Mouse (Mus musculus): ENCODE data around the gene Gckr.

Gene Gckr

GRCm38 (mm10) chr5:31297047-31297757 lies at the start of gene Gckr:
Gckr (plus strand) TSS chr5:31297443.
- no peak for DNase-seq

- DNase-seq = no peak
Measured at GRCm38 (mm10) chr5:31250716-31251115, 46.5 kb upstream of the Gckr start.

DNA sequence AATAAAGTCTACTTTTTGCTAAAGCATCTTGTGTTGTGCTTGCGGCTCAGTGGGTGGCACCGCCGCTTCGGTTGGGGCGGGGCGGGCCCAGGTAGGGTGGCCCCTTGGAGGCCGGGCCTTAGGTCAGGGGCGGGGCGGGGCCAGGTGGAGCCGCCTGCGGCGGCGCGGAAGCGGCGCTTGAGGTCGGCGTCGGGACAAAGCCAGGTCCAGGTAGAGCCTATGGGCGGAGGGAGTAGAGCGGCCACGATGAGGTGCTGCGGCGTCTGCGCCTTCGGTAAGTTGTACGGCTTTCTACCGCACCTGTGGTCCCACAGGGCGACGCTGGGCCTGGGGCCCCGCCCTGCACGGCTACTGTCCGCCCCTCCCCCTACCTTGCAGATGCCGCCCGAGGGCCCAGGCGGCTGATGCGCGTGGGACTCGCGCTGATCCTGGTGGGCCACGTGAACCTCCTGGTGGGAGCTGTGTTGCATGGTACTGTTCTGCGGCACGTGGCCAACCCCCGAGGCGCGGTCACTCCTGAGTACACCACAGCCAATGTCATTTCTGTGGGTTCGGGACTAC lies 45.6 kb upstream of the Gckr start, which contains the start of gene Krtcap3:
Krtcap3 (plus strand) TSS at position 151 of the 561 bp plus-strand sequence.
- peak; percentile 18 to 21 for DNase-seq

- no peak for DNase-seq
Measured at GRCm38 (mm10) chr5:31252151-31252550, 45.1 kb upstream of the Gckr start.

- DNase-seq = no peak
Measured at GRCm38 (mm10) chr5:31252795-31253545, 44.3 kb upstream of the Gckr start.

DNA sequence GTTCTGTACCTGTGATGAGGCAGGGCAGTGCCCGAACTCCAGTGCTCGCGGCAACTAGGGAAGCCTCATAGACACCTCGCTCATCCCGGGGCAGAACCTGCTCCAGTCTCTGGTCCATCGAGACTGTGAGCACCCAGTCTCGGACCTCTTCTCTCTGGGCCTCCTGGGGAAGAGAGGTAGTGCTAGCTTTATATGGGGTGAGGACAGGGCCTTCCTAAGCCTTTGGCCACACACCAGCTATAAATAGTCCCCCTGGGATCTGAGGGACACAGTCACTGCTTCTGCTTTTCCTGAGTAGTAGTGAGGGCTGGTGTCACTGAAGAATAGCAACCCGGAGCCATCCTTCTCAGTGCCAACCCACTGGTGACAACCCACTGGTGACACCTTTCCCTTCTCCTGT lies 43.4 kb upstream of the Gckr start:
- DNase-seq = no peak

GRCm38 (mm10) chr5:31254452-31254851 lies 42.8 kb upstream of the Gckr start:
- DNase-seq = no peak

DNA sequence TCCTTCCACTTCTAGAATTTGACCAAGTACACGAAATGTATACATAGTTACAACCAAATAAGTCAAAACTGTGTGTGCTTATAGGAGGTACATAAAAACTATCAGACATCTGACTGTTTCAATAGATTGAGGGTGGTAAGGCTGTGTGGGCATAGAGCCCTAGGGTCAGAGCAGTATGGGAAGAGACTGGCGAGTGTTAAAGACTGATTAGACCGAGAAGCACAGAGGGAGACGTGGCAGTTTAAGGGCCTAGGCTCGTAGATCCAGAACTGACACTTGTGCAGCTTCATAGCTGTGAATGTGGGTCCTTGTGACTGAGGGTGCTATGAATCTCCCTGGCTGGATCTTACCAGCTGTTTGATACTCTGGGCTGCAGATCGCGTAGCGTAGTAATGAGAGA lies 42.3 kb upstream of the Gckr start:
- DNase-seq = no peak

GRCm38 (mm10) chr5:31255381-31255780 lies 41.9 kb upstream of the Gckr start:
- no peak for DNase-seq

GRCm38 (mm10) chr5:31255971-31256370 lies 41.3 kb upstream of the Gckr start:
- DNase-seq = no peak

DNA sequence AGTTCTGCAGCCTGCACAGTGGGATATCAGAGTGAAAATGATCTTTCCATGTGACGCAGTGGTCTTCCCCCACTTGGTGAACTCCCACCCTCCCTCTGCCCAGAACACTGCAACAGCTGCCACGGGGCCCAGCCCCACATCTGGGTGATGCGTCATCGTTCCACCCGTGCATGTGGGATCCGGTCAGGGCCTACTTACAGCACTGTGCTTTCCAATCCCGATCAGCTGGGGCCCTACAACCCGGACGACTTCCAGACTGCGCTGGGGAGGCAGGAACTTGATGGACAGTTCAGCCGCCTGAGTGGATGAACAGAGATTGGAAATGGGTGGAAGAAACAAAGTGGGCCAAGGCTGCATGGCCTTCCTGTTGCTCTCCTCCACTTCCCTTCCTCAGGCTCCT lies 39.6 kb upstream of the Gckr start:
- no peak for DNase-seq

- DNase-seq = peak; percentile 30 to 57
Measured at GRCm38 (mm10) chr5:31266101-31266500, 31.1 kb upstream of the Gckr start.

DNA sequence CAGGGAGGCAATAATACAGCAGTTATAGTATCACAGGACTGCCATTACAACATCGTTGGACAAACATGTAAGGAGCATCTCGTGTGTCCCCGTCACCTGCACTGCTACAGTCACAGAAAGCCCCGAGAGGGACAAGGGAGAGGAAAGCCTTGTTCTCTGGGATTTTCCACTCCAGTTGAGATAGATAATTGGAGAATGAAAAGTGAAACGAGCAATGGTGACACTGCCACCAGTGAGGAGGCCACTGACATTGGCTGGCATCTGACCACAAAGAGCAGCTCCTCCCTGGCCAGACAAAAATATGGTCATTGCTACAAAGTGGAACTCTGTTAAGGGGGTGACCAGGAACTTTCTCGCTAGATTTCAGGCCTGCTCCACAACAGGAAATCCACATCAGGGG lies 29.6 kb upstream of the Gckr start:
- no peak for DNase-seq

GRCm38 (mm10) chr5:31273018-31273417 lies 24.2 kb upstream of the Gckr start:
- no peak for DNase-seq

DNA sequence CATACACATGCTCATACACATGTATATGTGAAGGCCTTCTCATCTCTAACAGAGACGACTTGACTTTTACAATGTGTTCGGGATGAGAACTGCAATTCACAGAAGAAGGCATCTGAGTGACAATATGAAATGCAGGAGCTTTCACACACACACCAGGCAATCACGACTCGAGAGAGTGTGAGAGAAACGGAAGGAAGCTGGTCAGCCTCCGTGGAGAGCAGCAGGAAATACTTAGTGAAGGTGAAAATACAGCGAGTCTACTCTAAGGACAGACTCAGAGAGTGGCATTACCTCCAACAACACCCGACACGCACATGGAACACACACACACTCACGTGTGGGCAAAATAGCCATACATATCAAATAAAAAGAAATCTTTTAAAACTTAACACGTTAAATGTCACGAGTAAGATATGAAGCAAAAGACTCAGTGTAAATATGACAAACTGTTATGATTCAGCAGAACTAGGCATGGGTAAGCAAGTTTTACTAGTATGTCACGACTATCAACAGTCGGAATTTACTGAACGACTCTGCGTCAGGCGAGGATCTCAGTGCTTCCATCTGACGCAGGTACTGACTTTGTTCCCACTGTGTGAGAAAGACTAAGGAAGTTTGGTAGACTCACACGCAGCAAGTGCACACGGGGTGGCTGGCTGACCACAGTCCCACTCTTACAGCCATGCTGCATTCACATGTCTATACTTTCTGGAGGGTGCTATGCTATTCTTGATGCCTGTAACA lies 17.8 kb upstream of the Gckr start:
- DNase-seq = no peak

DNA sequence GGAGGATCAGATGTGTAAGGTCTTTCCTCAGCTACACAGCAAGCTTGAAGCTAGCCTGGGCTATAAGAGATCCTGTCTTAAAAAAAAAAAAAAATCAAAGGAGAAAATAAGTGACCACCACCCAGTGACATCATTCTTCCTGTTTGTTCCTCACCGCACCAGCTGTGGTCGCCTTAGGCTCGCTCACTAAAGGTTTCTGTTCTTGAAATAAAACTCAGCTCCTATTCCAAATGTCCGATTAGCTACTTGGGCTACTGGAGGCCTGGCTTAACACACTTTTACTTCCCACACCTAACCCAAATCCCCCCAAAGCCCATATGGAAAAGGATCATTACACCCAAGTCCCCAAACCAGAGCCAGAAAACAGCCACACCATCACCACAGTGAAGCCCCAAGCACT lies 9.0 kb upstream of the Gckr start:
- DNase-seq = no peak

DNA sequence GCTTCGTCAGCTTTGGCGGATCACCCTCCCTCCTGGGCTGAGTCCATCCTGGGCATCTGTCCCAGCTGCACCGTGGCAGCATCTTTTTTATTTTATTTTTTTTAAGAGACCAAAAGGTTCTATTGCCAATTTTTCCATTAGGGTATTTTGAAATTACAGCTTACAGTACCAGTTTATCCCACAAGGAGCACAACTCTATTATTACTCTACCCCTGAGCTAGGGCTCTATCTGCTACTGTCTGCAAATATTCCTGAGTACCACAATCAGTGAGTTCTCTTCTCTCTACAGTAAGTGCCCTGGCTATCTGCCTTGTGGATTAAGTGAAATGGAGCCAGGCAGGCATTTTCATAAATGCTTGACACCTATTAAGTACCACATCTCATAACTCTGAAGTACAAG lies 8.6 kb upstream of the Gckr start:
- DNase-seq = no peak

- no peak for DNase-seq
Measured at GRCm38 (mm10) chr5:31289626-31290230, 7.5 kb upstream of the Gckr start.

DNA sequence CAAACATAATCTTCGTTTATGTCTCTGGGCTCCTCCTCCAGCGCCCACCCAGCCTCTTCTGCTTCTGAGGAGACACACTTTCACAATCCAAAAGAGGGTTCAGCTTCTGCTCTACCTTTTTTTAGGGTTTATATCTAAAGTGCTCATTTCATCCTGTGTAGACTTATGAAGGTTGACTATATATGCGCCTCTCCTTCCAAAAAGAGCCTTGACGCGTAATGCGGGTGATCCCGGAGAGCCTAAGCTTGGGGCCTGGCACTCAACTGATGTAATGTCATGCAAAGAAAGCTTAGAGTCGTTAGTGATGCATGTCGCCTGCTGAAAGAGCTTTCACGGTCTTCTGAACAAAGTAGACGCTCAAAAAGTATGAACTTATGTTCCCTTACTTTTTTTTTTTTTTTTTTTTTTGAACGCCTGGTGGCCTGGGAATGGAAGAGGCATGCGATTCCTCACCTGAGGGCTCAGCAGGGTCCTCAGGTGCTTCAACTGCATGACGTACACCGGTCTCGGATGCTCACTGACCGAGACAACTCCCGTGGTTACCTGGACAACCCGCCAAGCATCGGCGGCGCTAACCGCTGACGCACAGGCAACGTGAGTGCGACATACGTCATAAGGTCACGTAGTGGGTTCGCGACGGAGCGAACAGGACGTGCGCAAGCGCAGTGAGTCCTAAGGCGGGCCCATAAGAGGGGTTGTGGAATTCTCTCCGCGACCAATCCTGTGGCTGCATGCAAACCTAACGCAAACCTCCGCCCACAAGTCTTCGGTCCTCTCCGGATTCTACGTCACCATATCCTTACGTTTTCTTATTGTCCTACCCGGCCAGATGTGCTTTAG lies 6.5 kb upstream of the Gckr start, which contains the start of gene Ift172:
Ift172 (minus strand) TSS at position 596 of the 840 bp plus-strand sequence.
- DNase-seq = peak; percentile 95 to 96

- no peak for DNase-seq
Measured at GRCm38 (mm10) chr5:31291361-31291688, 5.9 kb upstream of the Gckr start.

GRCm38 (mm10) chr5:31294964-31295605 lies 2.2 kb upstream of the Gckr start:
- DNase-seq = peak; percentile 21 to 32

Data from cerebellum, postnatal 36 days (tissue).